Mouse (Mus musculus): ENCODE measurements around the gene Pdk1.

Pdk1 gene

GRCm38 (mm10) chr2:71872801-71873443, at the start of gene Pdk1:
Gene Pdk1 (plus strand): TSS chr2:71873224.
- peak; percentile 97 for DNase-seq

DNA sequence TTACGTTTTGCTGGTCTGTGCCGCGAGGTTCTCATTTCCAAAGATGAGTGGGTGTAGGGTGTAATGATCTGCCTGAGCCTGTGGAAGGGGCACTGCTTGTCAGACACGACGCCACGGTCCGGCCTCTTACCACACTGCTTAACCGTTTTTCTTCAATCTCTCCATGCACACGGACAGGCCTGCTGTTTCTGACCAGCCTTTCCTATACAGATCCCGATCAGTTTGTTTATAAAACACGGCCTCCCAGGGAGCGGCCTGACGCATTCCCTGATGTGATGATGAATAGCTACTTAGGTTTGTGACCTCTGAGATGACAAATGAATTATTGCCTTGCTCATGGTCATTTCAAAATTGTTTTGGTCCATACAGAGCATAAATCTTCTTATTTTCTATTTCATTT, 48.9 kb upstream of the Pdk1 start:
- no peak for DNase-seq

DNA sequence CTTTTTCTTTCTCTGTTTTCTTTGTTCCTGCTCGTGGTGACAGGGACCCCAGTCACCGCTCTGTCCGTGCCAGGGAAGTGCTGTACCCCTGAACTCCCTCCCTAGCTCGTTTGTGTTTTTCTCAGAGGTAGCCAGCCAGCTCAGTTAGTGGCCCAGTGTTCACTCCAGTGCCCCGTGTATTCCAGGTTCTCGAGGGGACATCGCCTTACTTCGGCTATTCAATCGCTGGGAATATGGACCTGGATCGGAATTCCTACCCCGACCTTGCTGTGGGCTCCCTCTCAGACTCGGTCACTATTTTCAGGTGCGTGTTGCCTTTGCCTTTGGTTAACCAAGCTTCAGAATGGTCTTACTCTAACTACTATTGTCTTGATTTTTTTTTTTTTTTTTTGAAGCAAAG, 45.3 kb upstream of the Pdk1 start:
- DNase-seq, result no peak

DNA sequence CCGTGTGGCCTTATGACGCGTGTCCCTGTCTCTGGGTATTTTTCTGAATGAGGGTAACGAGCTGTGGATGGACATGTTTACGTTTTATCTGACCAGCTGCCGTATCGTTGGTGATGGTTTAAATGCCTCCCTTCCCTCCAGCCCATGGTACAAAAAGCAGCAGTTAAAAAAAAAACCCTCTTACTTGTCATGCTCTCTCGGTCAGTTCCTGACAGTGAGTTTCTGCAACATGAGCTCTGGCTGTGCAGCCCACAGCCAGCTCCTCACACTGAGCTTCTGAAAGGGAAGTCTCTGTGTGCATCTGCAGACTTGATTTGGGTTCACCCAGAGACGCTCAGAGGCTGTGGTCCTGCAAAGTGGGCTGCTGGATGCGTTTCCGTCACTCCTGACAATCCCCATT, 44.1 kb upstream of the Pdk1 start:
- no peak for DNase-seq

GRCm38 (mm10) chr2:71833626-71834025, 39.4 kb upstream of the Pdk1 start:
- no peak for DNase-seq

GRCm38 (mm10) chr2:71834371-71834770, 38.7 kb upstream of the Pdk1 start:
- no peak for DNase-seq

GRCm38 (mm10) chr2:71835556-71835955, 37.5 kb upstream of the Pdk1 start:
- DNase-seq, result no peak

DNA sequence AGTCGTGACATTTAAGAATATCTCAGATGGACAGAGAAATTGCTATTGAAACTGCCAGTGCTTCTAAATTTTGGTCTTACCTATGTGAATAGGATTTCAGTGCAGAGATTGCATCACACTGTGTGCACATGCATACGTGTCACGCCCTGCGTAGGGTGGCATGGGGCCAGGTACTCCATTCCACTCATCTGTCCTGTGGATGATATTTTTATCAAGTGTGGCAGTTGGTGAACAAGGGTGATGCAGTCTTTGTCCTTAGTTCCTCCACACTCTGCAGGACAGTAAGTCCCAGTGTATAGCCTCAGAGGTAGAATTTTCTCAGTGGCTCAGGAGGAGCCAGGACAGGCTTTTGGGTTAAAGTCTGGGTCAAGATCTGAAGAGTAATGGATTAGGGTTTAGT, 36.8 kb upstream of the Pdk1 start:
- no peak for DNase-seq

DNA sequence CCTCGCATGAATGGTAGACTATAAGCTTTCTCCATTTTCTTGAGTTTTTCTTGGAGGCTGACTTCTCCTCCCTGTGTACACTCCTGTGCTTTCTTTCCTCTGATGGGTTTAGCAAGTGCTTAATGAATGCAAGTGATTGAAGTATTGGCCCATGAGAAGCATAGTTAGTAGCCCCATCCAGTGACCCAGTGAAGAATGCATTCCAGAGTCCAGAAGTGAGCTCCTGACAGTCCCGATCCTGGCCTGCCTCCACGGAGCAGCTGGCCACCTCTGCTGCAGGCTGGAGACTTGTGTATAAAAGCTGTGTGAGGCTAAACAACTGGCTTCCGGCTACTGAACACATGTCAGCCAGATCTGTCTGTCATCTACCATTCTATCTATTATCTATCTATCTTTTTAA, 35.8 kb upstream of the Pdk1 start:
- DNase-seq, result no peak

GRCm38 (mm10) chr2:71837791-71838190, 35.2 kb upstream of the Pdk1 start:
- peak; percentile 24 for DNase-seq

- DNase-seq, result no peak
These were observed 29.7 kb upstream of the Pdk1 start for GRCm38 (mm10) chr2:71843316-71843715.

GRCm38 (mm10) chr2:71844906-71845305, 28.1 kb upstream of the Pdk1 start:
- DNase-seq, result no peak

DNA sequence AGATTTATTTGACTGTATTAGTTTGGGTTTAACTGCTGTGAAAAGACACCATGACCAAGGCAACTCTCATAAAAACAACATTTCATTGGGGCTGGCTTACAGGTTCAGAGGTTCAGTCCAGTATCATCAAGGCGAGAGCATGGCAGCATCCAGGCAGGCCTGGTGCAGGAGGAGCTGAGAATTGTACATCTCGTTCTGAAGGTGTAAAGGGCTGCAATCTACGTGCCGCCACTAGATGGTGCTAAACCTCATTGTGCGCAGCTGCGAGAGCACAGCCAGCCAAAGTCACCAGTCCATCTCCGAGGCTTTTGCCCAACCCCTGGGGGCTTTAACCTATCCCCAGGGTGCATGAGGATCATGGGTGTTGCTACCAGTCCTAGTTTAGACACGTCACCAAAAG, 20.9 kb upstream of the Pdk1 start:
- DNase-seq, result peak; percentile 42

- no peak for DNase-seq
These were observed 17.9 kb upstream of the Pdk1 start for GRCm38 (mm10) chr2:71855076-71855475.

DNA sequence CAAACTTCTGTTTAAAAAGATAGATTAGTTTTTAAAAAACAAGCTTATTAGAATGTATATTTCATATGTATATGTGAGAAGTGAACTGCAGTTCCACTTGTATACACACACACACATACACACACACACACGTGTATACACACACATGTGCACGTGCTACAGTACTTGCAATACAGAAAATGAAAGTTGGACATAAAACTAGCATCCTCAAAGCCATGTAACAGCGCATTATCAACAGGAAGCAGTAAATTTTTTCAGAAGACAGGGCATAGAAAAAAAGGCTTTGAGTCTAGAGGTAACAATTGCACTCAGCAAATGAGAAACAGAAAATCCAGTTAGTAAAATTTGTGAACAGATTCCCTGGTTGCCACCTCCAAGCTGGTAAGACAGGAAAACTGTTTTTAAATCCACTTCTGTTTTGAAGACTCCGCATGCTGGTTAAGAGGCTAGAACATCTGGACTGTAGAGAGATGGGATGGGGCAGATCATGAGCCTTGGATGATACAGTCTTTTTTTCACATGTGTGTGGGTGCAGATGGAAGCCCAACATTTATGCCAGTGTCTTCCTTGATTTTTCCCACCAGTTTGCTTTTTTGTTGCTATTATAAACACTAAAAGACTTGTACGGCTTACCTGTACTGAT, 9.4 kb upstream of the Pdk1 start:
- DNase-seq, result no peak

- DNase-seq, result no peak
These were observed 8.0 kb upstream of the Pdk1 start for GRCm38 (mm10) chr2:71865022-71865421.

- no peak for DNase-seq
These were observed 7.1 kb upstream of the Pdk1 start for GRCm38 (mm10) chr2:71865935-71866334.

DNA sequence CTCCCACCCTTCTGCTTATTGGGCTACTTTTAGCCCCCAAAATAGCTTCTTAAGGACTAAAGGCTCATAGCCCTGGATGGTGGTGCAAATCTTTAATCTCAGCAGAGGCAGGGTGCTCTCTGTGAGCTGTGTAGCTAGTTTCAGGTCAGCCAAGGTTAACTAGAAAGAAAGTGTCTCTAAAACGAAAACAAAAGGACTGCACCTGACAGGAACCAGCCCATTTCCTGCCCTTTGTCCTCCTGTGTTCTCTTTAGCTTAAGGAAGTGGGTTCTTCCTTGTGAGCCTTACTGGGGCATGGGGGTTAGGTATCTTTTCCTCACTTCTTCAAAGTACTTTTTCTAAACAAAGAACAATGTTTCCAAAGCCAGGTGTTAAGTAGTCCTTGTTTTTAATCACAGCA, 6.5 kb upstream of the Pdk1 start:
- DNase-seq, result no peak

DNA sequence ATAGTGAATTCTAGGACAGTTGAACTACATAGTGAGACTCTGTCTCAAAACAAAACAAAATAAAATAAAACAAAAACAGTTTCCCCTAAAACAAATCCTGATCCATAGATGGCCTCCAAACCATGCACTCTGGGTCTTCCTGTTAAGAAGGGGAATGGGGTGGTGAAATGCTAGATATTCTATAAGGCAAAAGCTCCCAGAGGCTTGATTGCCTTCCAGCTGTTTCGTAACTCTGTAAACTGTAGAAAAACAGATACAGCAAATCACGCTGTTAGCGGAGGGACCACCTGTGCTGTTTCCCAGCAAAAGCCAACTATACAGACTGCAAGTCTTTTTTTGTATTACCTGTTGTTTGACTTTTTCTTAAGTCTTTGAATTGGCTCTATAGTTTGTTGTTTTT, 6.0 kb upstream of the Pdk1 start:
- DNase-seq, result no peak

GRCm38 (mm10) chr2:71867480-71867879, 5.5 kb upstream of the Pdk1 start:
- DNase-seq, result no peak

- no peak for DNase-seq
These were observed 4.8 kb upstream of the Pdk1 start for GRCm38 (mm10) chr2:71868256-71868655.

DNA sequence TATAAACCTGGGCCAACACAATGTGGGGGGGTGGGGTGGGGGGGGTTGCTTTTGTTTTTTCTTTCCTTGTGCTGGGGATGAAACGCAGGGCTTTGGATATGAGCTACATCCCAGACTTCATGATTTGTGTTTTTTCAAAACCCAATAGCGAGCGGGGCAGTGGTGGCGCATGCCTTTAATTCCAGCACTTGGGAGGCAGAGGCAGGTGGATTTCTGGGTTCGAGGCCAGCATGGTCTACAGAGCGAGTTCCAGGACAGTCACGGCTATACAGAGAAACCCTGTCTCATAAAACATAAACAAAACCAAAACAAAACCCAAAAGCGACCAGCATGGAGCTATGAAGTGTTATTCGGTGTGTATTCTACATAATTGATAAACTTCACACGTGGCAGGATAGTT, 883 bp upstream of the Pdk1 start:
- DNase-seq, result no peak

DNA sequence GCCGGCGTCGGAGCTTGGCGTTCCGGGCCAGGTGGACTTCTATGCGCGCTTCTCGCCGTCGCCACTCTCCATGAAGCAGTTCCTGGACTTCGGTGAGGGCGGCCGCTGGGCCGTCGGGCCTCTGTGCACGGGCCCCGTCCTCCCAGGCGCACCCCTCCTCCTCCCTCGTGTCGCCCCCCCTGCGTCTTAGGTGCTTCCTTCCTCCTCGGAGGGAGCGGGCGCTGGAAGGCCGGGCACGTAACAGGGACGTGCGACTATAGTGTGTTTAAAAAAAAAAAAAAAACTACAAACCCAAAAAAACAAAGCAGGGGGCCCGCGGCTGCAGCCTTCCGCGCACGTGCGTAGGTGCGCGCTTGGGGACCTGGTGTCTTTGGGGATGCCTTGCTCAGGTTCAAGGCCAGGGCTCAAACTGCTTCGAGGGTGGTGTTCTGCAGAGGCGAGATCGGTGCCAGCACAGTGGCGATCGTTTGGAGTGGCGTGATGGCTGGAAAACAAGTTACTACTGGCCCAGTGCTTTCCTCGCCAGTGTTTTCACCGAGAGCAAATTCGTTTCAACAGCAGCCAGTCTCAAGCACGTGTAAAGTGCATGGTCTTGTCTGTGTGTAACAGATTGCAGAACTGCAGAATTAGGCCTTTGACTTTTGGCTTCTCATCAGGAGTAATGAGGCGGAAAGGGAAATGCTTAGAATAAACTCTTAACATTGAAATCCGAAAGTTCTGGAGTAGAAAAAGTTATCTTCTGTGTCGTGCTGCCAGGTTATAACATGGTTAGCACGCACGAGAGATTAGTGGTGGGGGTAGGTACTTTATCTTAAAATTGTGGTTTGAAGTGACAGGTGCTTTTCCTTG, 674 bp downstream of the Pdk1 start:
- no peak for DNase-seq

DNA sequence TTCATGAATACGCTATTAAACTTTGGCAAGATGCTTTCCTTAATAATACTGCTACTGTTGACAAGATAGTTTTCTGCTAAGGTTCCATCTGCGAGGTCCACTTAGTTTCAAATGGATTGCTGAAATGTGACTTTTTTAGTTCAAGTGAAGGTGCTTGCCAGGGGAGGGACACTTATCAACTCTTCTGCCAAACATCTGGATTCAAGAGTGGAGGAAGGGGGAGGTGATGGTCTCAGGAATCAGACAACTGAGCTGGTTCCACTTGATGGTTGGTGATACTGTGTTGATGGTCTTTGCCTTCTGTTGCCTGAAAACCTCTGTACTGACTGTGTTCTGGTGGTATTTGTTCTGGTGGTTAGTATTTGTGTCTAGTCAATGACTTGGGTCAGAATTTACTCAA, 1.4 kb downstream of the Pdk1 start:
- DNase-seq, result no peak
